Mouse (Mus musculus) left cerebral cortex, postnatal 25 days (tissue): ENCODE measurements around the gene Hspa1b. TPM values are rescaled to one million over a fixed set of nuclear protein-coding genes. Genes with fewer than 3 reads are reported as not detected.
A peak's percentile ranks its signal among the peaks of the same experiment; 100 is the strongest.
"Not testable (repeated sequence)": the region's sequence is repeated elsewhere in the genome, so short reads cannot be mapped to it uniquely, and the experiment has no call there.

Experiments
- DNase-seq, 2 experiments: peaks; one replicate each; pipeline ENCODE4 v3.0.0; 2022; ENCODE audit warnings: low spot score in 2 of 2, mixed read lengths in 1 of 2
- intact Hi-C: fragments of 180-260 bp; cut with DNase I; formaldehyde crosslinking; loops from one replicate; pipeline ENCODE4 v1.15.1; 2025
- total RNA-seq, 2 experiments: library from RNA; stranded (reverse); gene quantifications; 2 replicates each; pipeline ENCODE4 v1.2.3; 2021

Hspa1b gene
- total RNA-seq, 2 experiments from 2014 or later: 9.9 to 15.0 TPM

- no peak for DNase-seq
- intact Hi-C loops: no loop called here
Measured at GRCm38 (mm10) chr17:34959881-34960515, 960 bp upstream of the Hspa1b start.

- intact Hi-C loops, DNase-seq: not testable (repeated sequence)
Measured at GRCm38 (mm10) chr17:34958734-34959129, 306 bp downstream of the Hspa1b start.

GRCm38 (mm10) chr17:34957966-34958365, 1.1 kb downstream of the Hspa1b start:
- DNase-seq, intact Hi-C loops: not testable (repeated sequence)

GRCm38 (mm10) chr17:34957291-34957690, 1.7 kb downstream of the Hspa1b start:
- DNase-seq, intact Hi-C loops: not testable (repeated sequence)

GRCm38 (mm10) chr17:34956340-34956739, 2.7 kb downstream of the Hspa1b start:
- peak in 1 of 2 experiments; percentile 31 for DNase-seq
- intact Hi-C loops: no loop called here

GRCm38 (mm10) chr17:34955884-34956283, 3.2 kb downstream of the Hspa1b start:
- intact Hi-C loops: no loop called here
- DNase-seq: no peak

- no peak for DNase-seq
- intact Hi-C loops: no loop called here
Measured at GRCm38 (mm10) chr17:34954831-34955230, 4.2 kb downstream of the Hspa1b start.

GRCm38 (mm10) chr17:34953904-34954303, 5.1 kb downstream of the Hspa1b start:
- DNase-seq: no peak
- intact Hi-C loops: loop anchor here (2.0 kb wide), 1 partner anchor 55 kb away; the partner anchor contains the start of genes C2 and Ehmt2

- DNase-seq: no peak
- intact Hi-C loops: loop anchor here (2.0 kb wide), 1 partner anchor 54 kb away; the partner anchor contains the start of genes C2 and Ehmt2
Measured at GRCm38 (mm10) chr17:34953258-34953657, 5.8 kb downstream of the Hspa1b start.

- DNase-seq: peak; percentile 74 to 76
- intact Hi-C loops: loop anchor here (1.0 to 2.0 kb wide), 3 partner anchors 21 to 54 kb away; partner anchors contain the start of genes C2, Ehmt2, Lsm2 and Neu1
Measured at GRCm38 (mm10) chr17:34952378-34953040, 6.5 kb downstream of the Hspa1b start.

GRCm38 (mm10) chr17:34951636-34952377, 7.2 kb downstream of the Hspa1b start:
- intact Hi-C loops: loop anchor here (1.0 to 2.0 kb wide), 3 partner anchors 21 to 53 kb away; partner anchors contain the start of genes C2, Ehmt2, Lsm2 and Neu1

GRCm38 (mm10) chr17:34950514-34951455, 8.3 kb downstream of the Hspa1b start:
- no peak for DNase-seq
- intact Hi-C loops: no loop called here

More at GRCm38 (mm10) chr17:34951636-34952377, 7.2 kb downstream of the Hspa1b start:
- DNase-seq: peak; percentile 43 to 64

GRCm38 (mm10) chr17:34949553-34949969, 9.5 kb downstream of the Hspa1b start:
- no peak for DNase-seq
- intact Hi-C loops: no loop called here

- intact Hi-C loops, DNase-seq: not testable (repeated sequence)
Measured at GRCm38 (mm10) chr17:34948721-34949552, 10.1 kb downstream of the Hspa1b start.

- peak in 1 of 2 experiments; percentile 16 for DNase-seq
Measured at GRCm38 (mm10) chr17:34947606-34948005, 11.4 kb downstream of the Hspa1b start.

GRCm38 (mm10) chr17:34946486-34947140, 12.4 kb downstream of the Hspa1b start:
- no peak for DNase-seq
- intact Hi-C loops: loop anchor here (1.0 kb wide), 1 partner anchor 91 kb away; no protein-coding TSS in a partner anchor

More at GRCm38 (mm10) chr17:34947606-34948005, 11.4 kb downstream of the Hspa1b start:
- intact Hi-C loops: loop anchor here (1.0 kb wide), 1 partner anchor 92 kb away; no protein-coding TSS in a partner anchor

- DNase-seq: no peak
- intact Hi-C loops: no loop called here
Measured at GRCm38 (mm10) chr17:34944362-34944761, 14.7 kb downstream of the Hspa1b start.
